8 mouse cellular contexts compared by ENCODE assay signal in the genomic region with DNA sequence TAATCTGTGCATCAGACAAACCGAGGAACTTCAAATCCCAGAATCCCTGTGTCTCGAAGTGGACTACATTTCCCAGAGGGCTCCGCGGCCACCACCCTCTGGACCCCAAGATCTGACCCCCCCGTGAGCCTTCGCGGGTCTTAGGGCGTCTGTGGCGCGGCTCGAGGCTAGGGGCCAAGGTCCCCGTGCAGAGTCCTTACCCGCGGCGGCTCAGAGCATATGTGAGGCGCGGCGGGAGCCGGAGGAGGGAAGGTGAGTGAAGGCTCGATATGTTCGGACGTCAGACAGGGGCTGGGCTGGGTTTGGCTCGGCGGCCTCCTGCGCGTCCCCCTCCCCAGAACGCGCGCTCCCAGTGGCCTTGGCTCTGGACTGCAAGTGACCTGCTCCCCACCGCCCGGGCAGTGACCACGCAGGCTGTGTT. TPM values are rescaled to one million over a fixed set of nuclear protein-coding genes. Genes with fewer than 3 reads are reported as not detected.
DNase-seq lines count a peak whose midpoint lies in the region; ATAC-seq and TF ChIP-seq lines count a peak whose summit lies in the region.

A gene (plus strand): TSS at position 107 of the 421 bp plus-strand sequence.

- peak; percentile 81 for DNase-seq in adrenal gland, postnatal 14 days
- DNase-seq in gastrocnemius, postnatal 10 days, result peak; percentile 68
- peak; percentile 92 for DNase-seq in hindbrain, postnatal 0 days (ENCODE audit: low spot score)
- peak; percentile 71 to 79 for DNase-seq in left cerebral cortex, adult 18-20 months (ENCODE audit: low spot score in 2 of 2)
- DNase-seq in lung, postnatal 25 days (ENCODE audit: low spot score), result peak; percentile 59
- peak; percentile 80 for DNase-seq in right cerebral cortex, postnatal 14 days
- DNase-seq in spleen, postnatal 10 days (ENCODE audit: low spot score in 2 of 2), result no peak

- peak within 1 kb of the TSS; percentile 74 for H3K9ac ChIP-seq in hindbrain, postnatal 0 days (replicated peaks; ENCODE audit: low read length)

- peak within 1 kb of the TSS; percentile 72 for H3K27ac ChIP-seq in cortical plate, adult 2 months (ENCODE audit: insufficient read depth, low read length)
- peak within 1 kb of the TSS; percentile 70 for H3K27ac ChIP-seq in hindbrain, postnatal 0 days

- WGBS in hindbrain, postnatal 0 days, result under 1% methylated on average over 25 of the region's 32 CpGs

- H3K36me3 ChIP-seq in hindbrain, postnatal 0 days (ENCODE audit: insufficient read depth, low read length), result no peaks in the 10 kb centered on the region; the same call in 1 of the 2 replicates

- H3K4me3 ChIP-seq in cortical plate, adult 2 months (ENCODE audit: insufficient read depth, low read length), result peak within 1 kb of the TSS; percentile 66
- H3K4me3 ChIP-seq in hindbrain, postnatal 0 days (ENCODE audit: low read length), result peak within 1 kb of the TSS; percentile 76

- H3K4me2 ChIP-seq in hindbrain, postnatal 0 days (ENCODE audit: low read depth, low read length), result peak within 1 kb of the TSS; percentile 84

- H3K27me3 ChIP-seq in hindbrain, postnatal 0 days (ENCODE audit: insufficient read depth, low read length), result no peaks in the 10 kb centered on the region

- H3K9me3 ChIP-seq in hindbrain, postnatal 0 days (ENCODE audit: low read length), result no peaks in the 10 kb centered on the region

- peak; percentile 97 for ATAC-seq in hindbrain, postnatal 0 days

- H3K4me1 ChIP-seq in cortical plate, adult 2 months (ENCODE audit: control insufficient read depth, insufficient read depth, low read length), result peaks cover 6% of the 10 kb centered on the region
- H3K4me1 ChIP-seq in hindbrain, postnatal 0 days (ENCODE audit: insufficient read depth, low read length), result no peaks in the 10 kb centered on the region

- TF ChIP-seq CTCF in cortical plate, adult 2 months (IDR thresholded peaks at IDR 0.05; ENCODE audit: extremely low read depth, insufficient read depth, low read length), result no peak
- TF ChIP-seq CTCF in hindbrain, postnatal 0 days (IDR thresholded peaks at IDR 0.05; ENCODE audit: low read depth), result peak; percentile 58

- TF ChIP-seq POLR2A in cortical plate, adult 2 months (IDR thresholded peaks at IDR 0.05; ENCODE audit: extremely low read depth, insufficient read depth, low read length), result peak; percentile 39; the same call in 1 of the 2 replicates

RNA-seq across cellular contexts. Expression of the gene that starts here (rescaled TPM):
- total RNA-seq in adrenal gland, postnatal 14 days (2021), result 6.2 and 8.6 TPM in 2 replicates
- 10.0 and 10.2 TPM in 2 replicates for polyA plus RNA-seq in cortical plate, adult 2 months (2012; rRNA removed)
- 1 to 10 TPM; 2.1 to 3.1 TPM for total RNA-seq in gastrocnemius, postnatal 10 days (2021)
- total RNA-seq in hindbrain, postnatal 0 days (2014; rRNA removed), result 5.4 and 6.2 TPM in 2 replicates
- polyA plus RNA-seq in hindbrain, postnatal 0 days (2015; fragmentation: Nextera tagmentation; extraction: Ambion mirVana), result 7.5 and 9.5 TPM in 2 replicates
- 1 to 10 TPM; 6.5 to 7.7 TPM for total RNA-seq in left cerebral cortex, adult 18-20 months (2021)

Comparison
In these comparisons a context has a peak if more than half of its experiments do, and no peak if none do; other contexts are left out.
1. DNase-seq: peak in adrenal gland, postnatal 14 days (single experiment), gastrocnemius, postnatal 10 days (single experiment), hindbrain, postnatal 0 days (single experiment), left cerebral cortex, adult 18-20 months (2 of 2), lung, postnatal 25 days (single experiment) and right cerebral cortex, postnatal 14 days (single experiment); none in spleen, postnatal 10 days (0 of 2).